Mouse (Mus musculus) neural tube, embryonic 13.5 days (tissue): ENCODE data around the gene Ncor1. TPM values are rescaled to one million over a fixed set of nuclear protein-coding genes. Genes with fewer than 3 reads are reported as not detected.

Source experiments
- ATAC-seq: fragments of 200-750 bp; cut with Nextera tagmentation; 2 replicates; pipeline ENCODE4 v1.8.0; 2017; ENCODE audit warnings: low read depth, mild to moderate bottlenecking, moderate TSS enrichment, moderate library complexity
- H3K27ac ChIP-seq: fragments of 300-500 bp; sonication (generic); replicated peaks from 2 replicates; pipeline ENCODE4 v1.5.1; 2015; ENCODE audit warnings: moderate library complexity, mild to moderate bottlenecking, inconsistent platforms
- H3K27me3 ChIP-seq: fragments of 300-500 bp; sonication (generic); 2 replicates; pipeline ENCODE4 v1.6.1; 2015; ENCODE audit warnings: mild to moderate bottlenecking, inconsistent platforms
- H3K36me3 ChIP-seq: fragments of 300-500 bp; sonication (generic); 2 replicates; pipeline ENCODE4 v1.6.1; 2015; ENCODE audit warnings: mild to moderate bottlenecking, inconsistent platforms
- H3K4me1 ChIP-seq: fragments of 300-500 bp; sonication (generic); replicated peaks from 2 replicates; pipeline ENCODE4 v1.6.1; 2015; ENCODE audit warnings: inconsistent platforms
- H3K4me2 ChIP-seq: fragments of 300-500 bp; sonication (generic); 2 replicates; pipeline ENCODE4 v1.6.1; 2015; ENCODE audit warnings: inconsistent platforms, mild to moderate bottlenecking, moderate library complexity
- H3K4me3 ChIP-seq: fragments of 300-500 bp; sonication (generic); 2 replicates; pipeline ENCODE4 v1.5.1; 2015; ENCODE audit warnings: mild to moderate bottlenecking, inconsistent platforms
- H3K9ac ChIP-seq: fragments of 300-500 bp; sonication (generic); 2 replicates; pipeline ENCODE4 v1.6.1; 2015; ENCODE audit warnings: moderate library complexity, mild to moderate bottlenecking, inconsistent platforms
- H3K9me3 ChIP-seq: fragments of 300-500 bp; sonication (generic); 2 replicates; pipeline ENCODE4 v1.6.1; 2016; ENCODE audit warnings: inconsistent platforms
- WGBS: fragments of 180-500 bp; shearing (Covaris S2); methylation state at CpG from one replicate; pipeline ENCODE4 v1.1.7; 2015; 5-methylcytosine and 5-hydroxymethylcytosine counted together
- polyA plus RNA-seq: library from polyadenylated mRNA; unstranded; fragments of >200 nt; fragmentation: Nextera tagmentation; extraction: Ambion mirVana; gene quantifications from 2 replicates; pipeline ENCODE4 v1.2.1, GENCODE M21; 2015

Gene Ncor1
- 185 and 190 TPM in 2 replicates for polyA plus RNA-seq

- Histone ChIP-seq H3K27me3 (no peaks in the 10 kb centered on the region), H3K9ac (peak within 1 kb of the TSS; percentile 99), H3K4me1 (peaks cover 27% of the 10 kb centered on the region), H3K36me3 (no peaks in the 10 kb centered on the region), H3K27ac (peak within 1 kb of the TSS; percentile 99), H3K4me2 (peak within 1 kb of the TSS; percentile 78), H3K4me3 (peak within 1 kb of the TSS; percentile 80), H3K9me3 (no peaks in the 10 kb centered on the region)
- WGBS = under 1% methylated on average over 33 of the region's 33 CpGs
- ATAC-seq = peak; percentile 33; the same call in 1 of the 2 replicates
These were observed at the start of gene Ncor1, which contains the start of gene Pigl for GRCm38 (mm10) chr11:62458276-62458724. TSS of gene Ncor1 (minus strand) at chr11:62458541. TSS of gene Pigl (plus strand) at chr11:62458460.

- no peaks in the 10 kb centered on the region for H3K36me3 ChIP-seq
- no peaks in the 10 kb centered on the region for H3K27me3 ChIP-seq
- no peaks in the 10 kb centered on the region for H3K4me1 ChIP-seq
- 84% methylated on average over 4 of the region's 4 CpGs for WGBS
- H3K4me3 ChIP-seq = no peak overlapping the region
- H3K4me2 ChIP-seq = no peak overlapping the region
- no peaks in the 10 kb centered on the region for H3K9me3 ChIP-seq
- no peak overlapping the region for H3K9ac ChIP-seq
- no peak overlapping the region for H3K27ac ChIP-seq
- ATAC-seq = no peak
These were observed 49.3 kb upstream of the Ncor1 start for GRCm38 (mm10) chr11:62507683-62508082.

- no peak overlapping the region for H3K4me3 ChIP-seq
- H3K4me2 ChIP-seq = no peak overlapping the region
- no peaks in the 10 kb centered on the region for H3K27me3 ChIP-seq
- no peaks in the 10 kb centered on the region for H3K36me3 ChIP-seq
- H3K4me1 ChIP-seq = no peaks in the 10 kb centered on the region
- H3K27ac ChIP-seq = no peak overlapping the region
- ATAC-seq = no peak
- H3K9me3 ChIP-seq = no peaks in the 10 kb centered on the region
- 94% methylated on average over 2 of the region's 2 CpGs for WGBS
- no peak overlapping the region for H3K9ac ChIP-seq
These were observed 42.2 kb upstream of the Ncor1 start for GRCm38 (mm10) chr11:62500529-62500928.

- Histone ChIP-seq H3K9me3 (no peaks in the 10 kb centered on the region), H3K36me3 (no peaks in the 10 kb centered on the region), H3K4me3 (no peak overlapping the region), H3K9ac (no peak overlapping the region), H3K4me1 (peaks cover 9% of the 10 kb centered on the region), H3K4me2 (no peak overlapping the region), H3K27ac (no peak overlapping the region), H3K27me3 (no peaks in the 10 kb centered on the region)
- 81% methylated on average over 2 of the region's 2 CpGs for WGBS
- no peak for ATAC-seq
These were observed 40.5 kb upstream of the Ncor1 start for GRCm38 (mm10) chr11:62498802-62499201.

- Histone ChIP-seq H3K9ac (no peak overlapping the region), H3K4me1 (peaks cover 9% of the 10 kb centered on the region), H3K27ac (no peak overlapping the region), H3K4me3 (no peak overlapping the region), H3K9me3 (no peaks in the 10 kb centered on the region), H3K36me3 (no peaks in the 10 kb centered on the region), H3K4me2 (no peak overlapping the region), H3K27me3 (no peaks in the 10 kb centered on the region)
- ATAC-seq = no peak
- 51% methylated on average over 3 of the region's 3 CpGs for WGBS
These were observed 38.8 kb upstream of the Ncor1 start for GRCm38 (mm10) chr11:62497181-62497580.

GRCm38 (mm10) chr11:62496151-62496715, 37.9 kb upstream of the Ncor1 start:
- 68% methylated on average over 5 of the region's 5 CpGs for WGBS
- no peaks in the 10 kb centered on the region for H3K9me3 ChIP-seq
- H3K4me2 ChIP-seq = no peak overlapping the region
- no peaks in the 10 kb centered on the region for H3K36me3 ChIP-seq
- no peak overlapping the region for H3K9ac ChIP-seq
- no peaks in the 10 kb centered on the region for H3K27me3 ChIP-seq
- no peak for ATAC-seq
- no peak overlapping the region for H3K27ac ChIP-seq
- H3K4me3 ChIP-seq = no peak overlapping the region
- H3K4me1 ChIP-seq = peaks cover 9% of the 10 kb centered on the region

GRCm38 (mm10) chr11:62495276-62495801, 37.0 kb upstream of the Ncor1 start:
- WGBS = 27% methylated on average over 7 of the region's 10 CpGs
- no peak for ATAC-seq
- H3K27me3 ChIP-seq = no peaks in the 10 kb centered on the region
- peaks cover 9% of the 10 kb centered on the region for H3K4me1 ChIP-seq
- no peak overlapping the region for H3K4me2 ChIP-seq
- H3K9me3 ChIP-seq = no peaks in the 10 kb centered on the region
- peak overlapping the region; percentile 29; the same call in 1 of the 2 replicates for H3K27ac ChIP-seq
- no peaks in the 10 kb centered on the region for H3K36me3 ChIP-seq
- no peak overlapping the region for H3K9ac ChIP-seq
- no peak overlapping the region for H3K4me3 ChIP-seq

GRCm38 (mm10) chr11:62494754-62495275, 36.5 kb upstream of the Ncor1 start:
- Histone ChIP-seq H3K4me3 (no peak overlapping the region), H3K27ac (peak overlapping the region; percentile 29; the same call in 1 of the 2 replicates), H3K36me3 (no peaks in the 10 kb centered on the region), H3K9ac (no peak overlapping the region), H3K27me3 (no peaks in the 10 kb centered on the region), H3K9me3 (no peaks in the 10 kb centered on the region), H3K4me1 (peaks cover 9% of the 10 kb centered on the region), H3K4me2 (no peak overlapping the region)
- 0 out of 2 replicates have a peak, but pooled peaks have one; percentile 36 for ATAC-seq
- WGBS = 3% methylated on average over 6 of the region's 6 CpGs

- Histone ChIP-seq H3K27ac (no peak overlapping the region), H3K4me2 (no peak overlapping the region), H3K9ac (no peak overlapping the region), H3K27me3 (no peaks in the 10 kb centered on the region), H3K4me1 (peaks cover 9% of the 10 kb centered on the region), H3K36me3 (no peaks in the 10 kb centered on the region), H3K9me3 (no peaks in the 10 kb centered on the region), H3K4me3 (no peak overlapping the region)
- ATAC-seq = no peak
- 92% methylated on average over 6 of the region's 6 CpGs for WGBS
These were observed 35.4 kb upstream of the Ncor1 start for GRCm38 (mm10) chr11:62493701-62494100.

- Histone ChIP-seq H3K4me2 (no peak overlapping the region), H3K36me3 (no peaks in the 10 kb centered on the region), H3K9ac (no peak overlapping the region), H3K9me3 (no peaks in the 10 kb centered on the region), H3K4me1 (no peaks in the 10 kb centered on the region), H3K27ac (no peak overlapping the region), H3K4me3 (no peak overlapping the region), H3K27me3 (no peaks in the 10 kb centered on the region)
- no peak for ATAC-seq
- WGBS = 95% methylated on average over 10 of the region's 10 CpGs
These were observed 29.4 kb upstream of the Ncor1 start for GRCm38 (mm10) chr11:62487540-62488350.

- Histone ChIP-seq H3K36me3 (no peaks in the 10 kb centered on the region), H3K4me2 (no peak overlapping the region), H3K27me3 (no peaks in the 10 kb centered on the region), H3K9ac (no peak overlapping the region), H3K4me1 (no peaks in the 10 kb centered on the region), H3K9me3 (no peaks in the 10 kb centered on the region), H3K4me3 (no peak overlapping the region), H3K27ac (no peak overlapping the region)
- no peak for ATAC-seq
- WGBS = 88% methylated on average over 1 of the region's 1 CpGs
These were observed 28.6 kb upstream of the Ncor1 start for GRCm38 (mm10) chr11:62486949-62487348.

GRCm38 (mm10) chr11:62479581-62479980, 21.2 kb upstream of the Ncor1 start:
- no peak for ATAC-seq
- no peak overlapping the region for H3K4me2 ChIP-seq

More at GRCm38 (mm10) chr11:62479581-62479980, 21.2 kb upstream of the Ncor1 start:
- Histone ChIP-seq H3K4me1 (peaks cover 7% of the 10 kb centered on the region; the same call in 1 of the 2 replicates), H3K36me3 (no peaks in the 10 kb centered on the region), H3K27me3 (no peaks in the 10 kb centered on the region), H3K27ac (peak overlapping the region; percentile 73), H3K9ac (no peak overlapping the region), H3K9me3 (no peaks in the 10 kb centered on the region), H3K4me3 (no peak overlapping the region)
- 89% methylated on average over 5 of the region's 5 CpGs for WGBS
